Mouse (Mus musculus) brain, adult 2 months (tissue): ENCODE measurements at regions not wholly inside any gene's neighbourhood (a gene's known extent, or its start where the extent isn't known, plus 50 kb on each side); places are given as distances from the start of the nearest gene placed in this dataset.

Experiments used
- DNase-seq: peaks from one replicate; pipeline ENCODE4 v3.0.0; 2011; ENCODE audit warnings: low read depth, low spot score

DNA sequence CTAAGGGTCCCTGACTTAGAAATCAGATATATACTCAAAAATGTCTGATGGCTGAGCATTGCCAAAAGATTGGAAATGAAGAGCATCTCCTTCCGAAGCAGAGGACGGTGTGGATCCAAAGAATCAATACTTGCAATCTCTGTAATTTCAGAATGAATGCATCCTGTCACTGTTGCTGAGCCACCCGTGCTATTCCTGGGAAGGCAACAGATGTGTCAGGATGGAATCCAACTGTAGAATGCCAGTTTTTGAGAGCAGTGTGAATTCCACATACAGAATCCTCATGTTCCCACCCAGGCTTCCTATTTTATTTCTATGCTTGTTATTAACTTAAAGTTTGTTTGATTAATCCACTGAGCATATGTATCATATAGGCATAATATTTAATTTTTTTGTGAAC, 633.9 kb downstream of the Kcnj2 start:
- DNase-seq = peak; percentile 76

DNA sequence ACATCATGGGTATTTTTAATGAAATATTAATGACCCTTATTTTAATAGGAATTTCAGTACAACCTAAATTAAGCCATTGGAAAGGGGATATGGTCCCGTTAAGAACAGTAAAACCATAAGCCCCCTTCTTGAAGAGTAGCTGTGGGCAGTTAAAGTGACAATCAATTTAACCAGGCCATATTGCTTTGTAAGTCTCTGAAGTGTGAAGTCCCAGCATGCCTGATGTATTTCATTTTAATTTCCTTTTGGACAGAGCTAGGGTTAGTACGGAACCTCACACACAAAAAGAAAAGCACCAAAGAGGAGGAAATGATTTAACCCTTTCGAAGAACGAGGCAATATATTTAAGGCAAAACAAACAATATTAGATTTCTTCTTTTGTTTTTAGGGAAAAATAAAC, 640.9 kb downstream of the Kcnj2 start:
- no peak for DNase-seq

DNA sequence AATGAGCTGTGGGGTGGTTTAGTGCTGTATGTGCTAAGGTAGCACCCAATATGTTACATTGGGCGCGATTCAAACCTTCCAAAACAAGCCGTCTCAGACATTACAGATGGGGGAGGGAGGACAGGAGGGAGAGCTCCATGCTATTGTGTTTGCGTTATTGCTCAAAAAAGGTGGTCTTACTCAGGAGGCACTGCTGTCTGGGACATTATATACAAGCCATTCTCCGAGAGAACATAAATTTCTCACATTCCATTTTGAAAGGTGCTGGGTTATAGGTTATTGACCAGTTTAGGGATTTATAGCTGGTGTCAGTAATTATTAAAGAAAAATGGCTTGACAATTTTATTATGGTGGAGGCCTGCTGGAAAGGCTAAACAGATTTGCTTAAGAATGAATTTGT, 649.4 kb downstream of the Kcnj2 start:
- DNase-seq = no peak

DNA sequence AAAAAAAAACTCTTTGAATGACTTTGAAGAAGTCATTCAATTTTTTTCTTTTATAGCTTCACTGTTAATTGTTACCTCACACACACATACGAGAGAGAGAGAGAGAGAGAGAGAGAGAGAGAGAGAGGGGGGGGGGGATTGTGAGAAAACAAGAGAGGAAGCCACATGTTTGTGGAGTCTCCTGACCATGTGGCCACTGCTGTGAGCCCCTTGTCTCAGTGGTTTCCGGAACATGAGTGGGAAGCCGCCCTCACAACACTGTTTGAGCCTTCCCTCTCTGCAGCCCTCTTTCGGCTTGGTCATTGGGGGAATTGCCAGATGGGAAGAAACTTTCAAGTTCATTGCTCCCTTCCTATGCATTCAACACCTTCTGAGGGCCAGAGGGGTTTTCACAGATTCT, 656.3 kb downstream of the Kcnj2 start:
- no peak for DNase-seq

DNA sequence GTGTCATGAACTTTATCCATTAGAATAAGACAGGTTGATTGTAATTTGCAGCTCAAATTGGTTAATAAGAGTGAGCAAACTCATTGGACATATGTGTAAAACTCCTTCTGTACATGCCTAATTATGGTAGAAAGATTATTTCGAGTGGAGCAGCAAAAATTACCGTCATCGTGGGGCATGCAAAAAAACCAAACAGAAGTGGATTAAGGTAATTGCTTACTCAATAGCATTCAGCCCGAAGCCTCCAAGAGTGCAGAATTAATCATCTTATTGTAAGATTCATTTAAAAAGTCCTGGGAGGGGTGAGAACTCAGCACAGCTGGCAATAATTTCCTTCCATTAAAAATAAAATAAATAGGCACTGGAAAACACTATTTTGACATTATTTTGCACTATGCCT, 662.2 kb downstream of the Kcnj2 start:
- DNase-seq = no peak

DNA sequence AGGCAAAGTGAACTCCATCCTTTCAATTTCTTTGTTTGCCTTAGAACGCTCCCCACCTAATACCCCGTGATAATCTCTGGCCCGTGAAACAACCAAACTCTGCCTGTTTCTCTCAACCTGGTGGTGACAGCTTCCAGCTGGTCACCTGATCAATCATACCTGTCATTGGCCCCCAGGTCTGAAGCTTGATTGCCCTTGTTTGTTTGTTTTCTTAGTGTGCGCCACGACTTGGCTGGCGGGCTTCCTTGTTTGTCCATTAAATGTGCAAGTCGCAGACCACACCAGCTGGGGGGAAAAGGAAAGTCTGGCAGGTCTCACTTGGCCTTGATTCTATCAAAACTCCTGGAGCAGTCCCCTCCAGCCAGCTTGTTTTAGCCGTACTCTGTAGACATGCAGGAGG, 666.1 kb downstream of the Kcnj2 start:
- DNase-seq = no peak

DNA sequence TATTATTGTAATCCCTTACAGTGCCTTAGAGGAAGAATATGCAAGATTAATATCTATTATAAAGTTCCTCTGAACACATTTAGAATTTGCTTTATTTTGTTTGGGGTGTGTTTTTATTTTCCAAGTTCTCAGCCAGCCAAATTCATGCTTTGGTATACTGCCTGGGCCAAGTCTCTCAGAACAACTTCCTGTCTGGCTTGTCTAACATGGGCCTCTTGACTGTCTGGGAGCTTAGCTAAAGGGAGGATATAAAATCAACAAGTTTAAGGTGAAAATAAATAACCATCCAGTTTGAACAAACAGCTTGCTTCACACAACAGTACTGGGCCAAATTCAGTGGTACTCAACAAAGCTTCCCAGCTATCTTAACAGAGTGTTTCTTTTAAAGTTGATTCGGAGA, 669.5 kb downstream of the Kcnj2 start:
- DNase-seq = no peak

DNA sequence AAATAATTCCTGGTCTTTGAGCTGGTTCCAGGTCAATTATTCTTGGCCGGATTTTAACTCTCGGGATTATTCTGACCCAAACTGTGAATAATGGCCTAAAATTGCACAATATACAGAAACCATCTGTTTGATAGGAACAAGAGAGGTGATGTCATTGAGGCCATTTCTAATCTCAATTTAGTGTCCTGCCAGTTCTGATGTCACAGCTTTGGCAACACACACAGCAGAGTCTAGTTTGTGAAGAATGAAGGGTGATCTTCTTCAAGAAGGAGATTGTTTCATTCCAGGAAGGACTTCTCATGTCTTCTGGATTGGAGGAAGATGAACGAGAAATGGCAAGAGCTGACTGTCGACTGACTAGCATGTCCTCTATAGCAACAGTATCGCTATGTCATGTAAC, 670.0 kb downstream of the Kcnj2 start:
- no peak for DNase-seq

DNA sequence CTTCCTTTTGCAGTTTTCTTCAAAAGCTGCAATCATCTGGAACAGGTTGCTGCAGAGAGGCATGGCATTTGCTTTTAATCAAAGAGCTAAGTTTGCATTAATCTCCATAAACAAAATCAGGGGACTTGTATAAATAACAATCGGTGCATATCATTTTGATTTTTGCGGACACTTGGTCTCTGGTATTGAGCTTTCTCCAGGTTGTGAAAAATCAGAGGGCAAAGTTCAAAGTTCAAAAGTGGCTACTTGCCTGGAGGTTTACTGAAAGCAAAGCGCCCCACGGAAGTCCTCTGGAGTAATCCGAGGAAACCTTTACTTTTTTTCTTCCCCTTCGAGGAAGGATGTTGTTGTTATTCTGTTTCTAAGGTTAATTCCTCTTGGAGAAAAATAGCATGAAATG, 677.4 kb downstream of the Kcnj2 start:
- no peak for DNase-seq

DNA sequence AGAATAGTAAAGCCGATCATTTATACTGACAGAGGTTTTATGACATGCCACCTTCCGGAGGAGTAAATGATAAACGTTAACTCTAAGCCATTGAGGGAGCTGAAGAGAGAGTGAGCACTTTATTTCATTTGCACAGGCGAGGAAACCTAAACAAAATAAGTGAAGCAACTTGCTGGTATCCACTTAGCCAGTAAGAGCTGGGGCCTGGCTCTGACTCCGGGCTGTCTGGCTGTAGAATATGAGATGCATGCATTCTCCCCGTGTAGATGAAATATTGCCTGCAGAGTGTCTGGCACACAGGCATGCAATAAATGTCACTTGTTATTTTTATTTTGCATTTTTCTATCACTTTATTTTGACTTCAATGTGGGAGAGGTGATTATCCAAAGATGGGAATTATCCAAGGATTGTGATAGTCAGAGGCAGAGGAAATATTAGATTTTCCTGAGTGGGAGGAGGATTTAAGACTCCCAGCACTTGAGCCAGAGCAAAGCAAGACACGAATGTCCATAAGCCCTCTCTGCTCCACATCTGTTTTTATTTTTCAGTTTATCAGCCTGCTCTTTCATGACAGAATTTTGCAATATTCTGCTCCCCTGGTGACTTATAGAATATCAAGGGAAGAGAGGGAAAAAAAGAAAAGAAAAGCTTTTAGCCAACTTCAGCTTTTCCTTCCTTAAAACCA, 681.4 kb downstream of the Kcnj2 start:
- DNase-seq = no peak

DNA sequence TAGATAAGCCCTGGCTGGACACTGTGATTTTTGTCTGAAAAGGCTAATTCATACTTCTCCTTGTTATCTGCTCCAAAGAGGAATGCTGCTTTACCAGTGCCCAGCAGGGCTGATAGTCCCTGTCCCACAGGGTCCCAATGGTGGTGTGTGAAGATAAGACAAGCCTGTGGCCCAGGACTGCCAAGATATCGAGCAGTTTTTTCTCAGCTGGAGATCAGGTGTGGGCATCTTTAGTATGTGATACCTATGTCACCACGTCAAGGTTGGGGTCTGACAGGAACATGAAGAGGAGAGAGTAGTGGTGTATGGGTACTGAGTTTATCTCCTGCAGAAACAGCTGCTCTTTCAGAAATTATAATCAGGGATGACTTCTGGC, 682.0 kb downstream of the Kcnj2 start:
- no peak for DNase-seq

DNA sequence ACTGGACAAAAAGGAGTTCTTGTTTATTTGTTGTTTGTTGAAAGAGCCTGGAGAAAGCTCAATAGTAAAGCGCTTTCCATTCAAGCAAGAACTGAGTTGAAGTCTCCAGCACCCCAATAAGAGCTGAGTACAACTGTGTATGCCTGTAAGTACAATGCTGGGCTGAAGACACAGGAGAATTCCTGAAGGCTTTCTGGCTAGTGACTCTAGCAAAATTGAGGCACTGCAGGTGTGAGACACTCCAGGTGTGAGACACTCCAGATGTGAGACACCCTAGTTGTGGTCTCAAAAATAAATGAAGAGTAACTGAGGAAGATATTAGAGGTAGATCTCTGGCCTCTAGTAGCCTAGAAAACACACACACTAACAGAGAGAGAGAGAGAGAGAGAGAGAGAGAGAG, 682.5 kb downstream of the Kcnj2 start:
- no peak for DNase-seq

DNA sequence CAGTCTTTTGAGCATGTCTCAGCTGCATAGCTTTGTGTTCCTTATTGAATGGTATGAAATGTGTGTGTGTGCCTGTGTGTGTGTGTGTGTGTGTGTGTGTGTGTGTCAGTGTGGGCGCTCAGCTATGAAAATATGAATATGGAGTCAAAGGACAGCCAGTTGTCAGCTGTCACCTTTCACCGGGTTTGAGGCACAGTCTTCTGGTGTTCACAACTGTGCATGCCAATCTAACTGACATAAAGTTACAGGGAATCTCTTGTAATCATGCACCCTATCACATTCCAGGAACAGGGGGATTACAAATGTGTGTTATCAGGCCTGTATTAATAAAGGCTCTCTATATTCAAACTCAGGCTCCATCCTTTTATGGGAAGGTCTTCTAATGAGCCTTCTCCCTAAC, 688.8 kb downstream of the Kcnj2 start:
- DNase-seq = no peak

DNA sequence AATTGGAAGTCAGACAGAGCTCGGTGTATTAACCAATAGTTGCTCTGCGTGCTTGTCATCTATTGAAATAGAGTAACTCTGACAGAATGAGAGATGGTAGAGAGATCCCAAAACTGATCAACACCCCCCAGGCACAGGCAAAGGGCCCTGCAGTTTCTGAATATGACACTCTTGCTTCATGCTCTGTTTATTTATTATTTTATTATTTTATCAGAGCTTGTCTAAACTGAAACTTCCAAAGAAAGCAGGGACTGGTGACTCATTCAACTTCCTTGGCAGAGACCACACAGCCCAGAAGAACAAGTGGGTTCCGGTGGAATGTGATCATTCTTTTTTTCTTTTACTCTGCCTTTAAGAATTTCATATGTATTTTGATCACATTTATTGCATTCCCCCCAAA, 697.1 kb downstream of the Kcnj2 start:
- DNase-seq = no peak

DNA sequence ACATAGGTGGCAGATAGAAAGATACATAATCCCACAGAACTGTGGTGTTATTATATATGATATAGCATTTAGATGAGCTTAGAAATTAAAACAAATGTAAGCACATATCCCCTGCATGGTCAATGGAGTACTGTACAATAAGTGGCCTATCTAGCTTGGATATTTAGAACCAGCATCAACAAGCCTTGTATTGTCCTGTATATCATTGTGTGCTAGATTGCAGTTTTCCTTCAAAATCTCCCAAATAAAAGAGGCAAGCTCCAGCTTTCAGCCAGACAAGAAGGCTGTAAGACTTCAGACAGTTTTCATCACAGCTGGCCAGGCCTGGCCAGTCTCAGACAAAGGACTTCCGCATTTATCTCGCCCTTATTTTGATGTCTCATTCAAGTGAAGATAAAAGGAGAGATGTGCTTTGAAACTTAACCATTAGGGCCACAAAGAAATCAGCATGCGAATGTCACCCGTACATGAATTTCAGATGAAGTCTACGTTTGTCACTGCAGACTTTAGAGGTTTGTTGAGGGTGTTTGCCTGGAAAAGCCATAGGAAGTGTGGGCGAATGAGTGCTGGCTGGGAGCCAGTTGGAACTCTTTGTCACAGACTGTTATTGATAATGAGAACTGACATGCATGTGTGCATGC, 700.5 kb downstream of the Kcnj2 start:
- DNase-seq = peak; percentile 12

DNA sequence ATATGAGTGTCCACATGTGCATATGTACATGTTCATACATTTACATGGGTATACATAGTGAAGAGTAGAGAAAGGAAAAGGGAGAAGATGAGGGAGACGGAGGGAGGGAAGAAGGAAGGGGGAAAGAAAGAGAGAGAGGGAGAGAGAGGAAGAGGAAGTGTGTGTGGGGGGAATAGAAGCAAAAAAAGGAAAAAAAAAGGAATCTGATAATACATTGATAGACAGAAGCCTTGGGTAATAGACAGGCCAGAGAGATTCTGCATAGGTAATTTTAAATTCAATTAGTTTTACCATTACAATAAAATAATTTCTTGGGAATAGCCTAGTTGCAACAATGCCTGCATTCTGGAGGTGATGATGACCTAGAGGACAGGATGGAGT, 701.0 kb downstream of the Kcnj2 start:
- DNase-seq = no peak

DNA sequence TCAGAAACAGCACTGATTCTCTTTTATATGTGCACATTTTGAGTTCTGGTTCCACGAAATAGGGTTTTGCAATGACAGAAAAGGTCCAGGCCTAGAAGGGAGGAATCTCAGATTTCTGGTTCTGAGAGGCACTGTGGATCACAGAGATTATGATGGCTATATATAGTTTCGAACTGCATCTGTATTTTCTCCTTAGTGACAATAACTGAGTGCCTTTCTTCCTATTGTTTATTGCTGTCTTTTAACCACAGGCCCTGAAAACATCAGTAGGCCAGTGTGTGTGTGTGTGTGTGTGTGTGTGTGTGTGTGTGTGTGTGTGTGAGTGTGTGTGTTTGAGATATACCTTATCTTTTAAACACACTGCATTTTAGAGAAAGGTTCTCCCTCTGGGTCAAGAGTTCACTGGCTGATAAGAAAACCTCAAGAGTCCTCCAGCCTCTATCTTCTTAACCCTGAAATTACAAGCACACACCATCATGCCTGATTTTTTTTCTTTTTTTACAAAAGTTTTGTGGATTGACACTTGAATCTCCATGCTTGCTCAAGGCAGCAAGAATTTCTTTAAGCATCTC, 708.2 kb downstream of the Kcnj2 start:
- no peak for DNase-seq

DNA sequence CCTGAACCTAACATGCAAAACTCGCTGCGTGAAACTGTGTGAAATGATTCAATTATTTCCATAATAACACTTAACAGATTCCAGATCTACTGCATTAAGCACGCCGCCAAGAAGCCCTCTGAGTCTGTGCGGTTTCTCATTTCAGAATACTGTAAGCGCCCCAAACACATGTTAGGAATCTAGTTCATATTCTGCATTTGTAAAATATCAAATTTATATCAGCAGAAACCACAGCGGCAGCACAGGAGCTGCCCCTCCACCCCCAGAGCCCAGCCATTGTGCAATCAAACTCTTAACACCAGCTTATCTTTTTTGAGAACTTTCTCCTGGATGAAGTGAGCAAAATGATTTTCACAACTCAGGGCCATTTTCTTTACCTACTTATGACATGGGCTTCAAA, 715.4 kb downstream of the Kcnj2 start:
- peak; percentile 22 for DNase-seq

DNA sequence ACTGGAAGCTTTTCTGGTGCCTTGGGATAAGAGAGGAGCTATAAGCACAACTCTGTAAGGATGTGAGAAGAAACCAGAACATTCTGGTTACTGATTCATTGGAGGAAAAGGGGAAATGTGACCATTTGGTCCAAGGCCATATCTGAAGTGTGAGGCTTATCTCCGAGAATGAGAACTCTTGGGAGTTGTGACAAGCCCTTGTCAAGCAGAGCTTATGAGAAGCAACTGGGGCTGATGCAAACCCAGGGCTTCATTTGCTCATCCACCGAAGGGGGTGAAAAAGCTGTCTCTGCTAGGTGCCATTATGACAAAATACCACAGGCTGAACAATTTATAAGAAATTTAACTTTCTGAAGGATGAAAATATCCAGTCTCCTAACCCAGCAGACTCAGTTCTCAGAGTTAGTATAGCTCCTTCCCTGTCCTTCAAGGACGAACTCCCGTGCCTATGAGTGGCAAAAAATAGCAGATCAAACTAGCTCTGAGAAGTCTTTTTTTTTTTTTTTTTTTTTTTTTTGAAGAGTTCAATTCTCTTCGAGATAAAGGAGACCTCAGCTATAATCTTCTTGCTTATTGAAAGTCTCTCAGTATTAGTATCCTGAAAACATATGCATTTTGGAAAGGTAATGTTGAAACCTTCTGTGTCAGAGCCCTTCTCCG, 725.4 kb downstream of the Kcnj2 start:
- DNase-seq = no peak

DNA sequence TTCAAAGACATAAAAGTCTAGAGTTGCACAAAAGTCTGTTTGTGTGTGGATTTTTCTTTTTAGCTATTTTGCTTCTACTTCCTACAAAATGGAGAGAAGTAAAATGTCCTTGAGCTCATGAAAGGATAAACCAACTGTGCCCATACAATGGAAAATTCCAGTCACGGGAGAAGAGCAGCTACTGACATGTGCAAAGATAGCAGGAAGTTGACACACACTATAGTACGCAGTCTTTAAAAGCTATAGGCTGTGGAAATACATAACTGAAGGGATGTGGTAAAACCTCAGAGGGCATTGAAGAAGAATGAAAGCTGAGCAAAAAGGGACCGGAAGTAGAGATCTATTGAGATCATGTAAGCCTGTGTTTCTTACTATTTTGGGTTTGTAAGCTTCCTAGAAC, 735.1 kb downstream of the Kcnj2 start:
- DNase-seq = no peak

DNA sequence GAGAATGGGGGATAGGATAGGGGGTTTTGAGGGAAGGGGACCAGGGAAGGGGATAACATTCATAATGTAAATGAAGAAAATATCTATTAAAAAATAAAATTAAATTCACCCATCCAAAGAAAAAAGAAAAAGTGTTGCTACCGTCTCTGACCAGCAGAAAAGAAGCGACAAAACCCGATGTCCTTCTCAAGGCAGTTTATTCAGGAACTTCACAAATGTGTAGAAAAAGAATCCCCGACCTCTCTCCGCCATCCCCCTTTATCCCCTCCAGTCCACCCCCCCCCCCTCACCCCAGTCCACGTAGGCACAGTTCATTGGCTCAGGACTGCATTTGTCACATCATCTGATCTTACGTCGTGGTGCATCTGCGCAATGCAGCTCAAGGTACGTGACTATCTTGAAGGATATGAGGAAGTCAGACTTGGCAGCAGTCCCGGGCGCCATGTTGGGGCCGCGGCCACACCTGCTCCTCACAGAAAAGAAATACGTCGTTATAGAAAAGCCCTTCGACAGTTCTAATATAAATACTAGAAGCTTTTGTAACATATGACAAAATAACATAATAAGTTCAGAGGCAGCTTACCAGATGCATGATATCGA, 750.3 kb downstream of the Kcnj2 start:
- DNase-seq = no peak

DNA sequence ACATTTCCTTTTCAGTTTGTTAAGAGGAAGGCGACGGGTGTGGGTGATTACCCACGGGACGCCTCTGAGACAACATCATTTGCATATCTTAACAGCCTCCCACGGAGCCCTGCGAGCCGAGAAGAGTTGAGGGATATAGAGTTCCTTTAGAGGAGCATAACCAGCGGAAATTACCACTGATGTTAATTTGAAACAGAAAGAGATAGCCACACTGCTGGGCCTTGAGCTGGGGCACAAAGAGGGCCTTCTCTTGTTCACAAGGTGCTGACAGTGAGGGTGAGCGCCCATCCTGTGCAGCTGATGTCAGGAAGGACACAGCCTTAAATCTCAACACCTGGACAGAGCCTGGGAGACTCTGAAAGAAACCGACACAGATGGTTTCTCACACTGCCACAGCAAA, 752.2 kb downstream of the Kcnj2 start:
- DNase-seq = peak; percentile 75

DNA sequence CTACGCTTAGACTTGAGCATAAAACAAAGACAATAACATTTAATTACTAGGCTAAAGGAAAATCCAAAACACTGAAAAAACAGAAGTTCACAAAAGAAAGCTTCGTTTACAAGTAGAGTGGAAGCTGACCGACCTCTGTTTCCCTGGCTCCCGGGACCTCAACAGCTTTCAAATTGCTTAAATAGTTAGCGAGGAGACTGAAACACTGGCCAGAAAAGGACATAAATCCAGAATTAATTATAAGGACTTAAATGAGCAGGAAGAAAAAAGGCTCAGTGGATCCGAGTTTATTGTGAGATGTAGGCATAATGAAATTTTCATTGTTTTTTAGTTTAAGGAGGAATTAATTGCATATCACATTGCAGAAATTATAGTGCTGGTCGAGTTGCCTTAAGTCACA, 754.4 kb downstream of the Kcnj2 start:
- DNase-seq = peak; percentile 1
